Mouse (Mus musculus) heart, adult 2 months (tissue): ENCODE data around the gene Chst8.

Experiments used
- CTCF ChIP-seq: fragments of 200-600 bp; IDR thresholded peaks from 2 replicates; pipeline ENCODE4 v1.8.1; 2022; ENCODE audit warnings: antibody characterized with exemption, mild to moderate bottlenecking, moderate library complexity
- EP300 ChIP-seq: fragments of 200-500 bp; IDR thresholded peaks from 2 replicates; pipeline ENCODE4 v1.6.1; 2011; ENCODE audit warnings: low read depth, low read length, control low read depth; ENCODE audit not compliant: insufficient read depth
- POLR2A ChIP-seq: fragments of 200-500 bp; IDR thresholded peaks from 2 replicates; pipeline ENCODE4 v1.6.1; 2011; ENCODE audit warnings: mild to moderate bottlenecking, low read depth, low read length, control low read depth; ENCODE audit not compliant: insufficient read depth

DNA sequence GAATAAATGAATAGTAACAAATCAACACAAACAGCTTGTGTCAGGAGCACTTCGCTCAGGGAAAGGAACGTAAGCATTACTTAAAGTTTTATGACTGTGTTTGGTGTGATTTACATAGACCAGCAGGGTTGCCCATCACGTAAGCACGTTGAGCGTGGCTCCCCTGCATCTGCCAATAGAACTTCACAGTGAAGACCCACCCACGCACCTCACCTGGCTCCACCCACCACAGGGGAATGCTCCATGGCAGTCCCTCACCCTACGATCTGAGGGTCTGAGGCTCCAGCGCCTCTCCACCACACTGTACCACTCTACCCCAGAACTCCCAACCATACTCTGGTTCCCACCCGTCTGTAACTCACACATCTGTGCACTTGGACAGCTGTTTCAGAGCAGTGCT, 67.1 kb downstream of the Chst8 start:
- TF ChIP-seq EP300 (no peak), CTCF (no peak), POLR2A (no peak)
